Mouse (Mus musculus) hindbrain, postnatal 0 days (tissue): ENCODE data around the gene Nmrk1. TPM values are rescaled to one million over a fixed set of nuclear protein-coding genes. Genes with fewer than 3 reads are reported as not detected.

Source experiments
- ATAC-seq: fragments of 200-750 bp; cut with Nextera tagmentation; 2 replicates; pipeline ENCODE4 v1.8.0; 2017; ENCODE audit warnings: mild to moderate bottlenecking, moderate TSS enrichment, moderate library complexity
- DNase-seq: peaks from one replicate; pipeline ENCODE4 v3.0.0-alpha.2; 2015; ENCODE audit warnings: low spot score
- H3K27ac ChIP-seq: fragments of 300-500 bp; sonication (generic); 2 replicates; pipeline ENCODE4 v1.5.1; 2014; ENCODE audit warnings: mild to moderate bottlenecking
- H3K27me3 ChIP-seq: fragments of 300-500 bp; sonication (generic); 2 replicates; pipeline ENCODE4 v1.6.1; 2014; ENCODE audit warnings: low read length, mixed read lengths; ENCODE audit not compliant: insufficient read depth
- H3K36me3 ChIP-seq: fragments of 300-500 bp; sonication (generic); 2 replicates; pipeline ENCODE4 v1.6.1; 2014; ENCODE audit warnings: low read length, mixed read lengths; ENCODE audit not compliant: insufficient read depth
- H3K4me1 ChIP-seq: fragments of 300-500 bp; sonication (generic); 2 replicates; pipeline ENCODE4 v1.6.1; 2014; ENCODE audit warnings: antibody characterized with exemption, low read length, mixed read lengths; ENCODE audit not compliant: insufficient read depth
- H3K4me2 ChIP-seq: fragments of 300-500 bp; sonication (generic); 2 replicates; pipeline ENCODE4 v1.6.1; 2014; ENCODE audit warnings: low read depth, mild to moderate bottlenecking, low read length, moderate library complexity, mixed read lengths
- H3K4me3 ChIP-seq: fragments of 300-500 bp; sonication (generic); 2 replicates; pipeline ENCODE4 v1.5.1; 2014; ENCODE audit warnings: low read length
- H3K9ac ChIP-seq: fragments of 300-500 bp; sonication (generic); replicated peaks from 2 replicates; pipeline ENCODE4 v1.6.1; 2014; ENCODE audit warnings: mild to moderate bottlenecking, low read length, moderate library complexity, mixed read lengths
- H3K9me3 ChIP-seq: fragments of 300-500 bp; sonication (generic); 2 replicates; pipeline ENCODE4 v1.6.1; 2016; ENCODE audit warnings: low read length, mixed read lengths
- CTCF ChIP-seq: IDR thresholded peaks from 2 replicates; pipeline ENCODE4 v1.5.1; 2016; ENCODE audit warnings: antibody characterized with exemption, control low read depth, low read depth
- WGBS: fragments of 180-500 bp; shearing (Covaris S2); extraction: QIAGEN DNeasy Blood & Tissue Kit; methylation state at CpG from one replicate; pipeline ENCODE4 v1.1.7; 2014; 5-methylcytosine and 5-hydroxymethylcytosine counted together
- polyA plus RNA-seq: library from polyadenylated mRNA; unstranded; fragments of >200 nt; fragmentation: Nextera tagmentation; extraction: Ambion mirVana; gene quantifications from 2 replicates; pipeline ENCODE4 v1.2.1, GENCODE M21; 2015
- total RNA-seq: library from RNA; depleted of rRNA; stranded (reverse); fragments of >200 nt; gene quantifications from 2 replicates; pipeline ENCODE4 v1.2.3, GENCODE M21; 2014

The Nmrk1 gene
- total and polyA plus RNA-seq, 2 experiments from 2014 or later = 9.2 to 10.6 TPM

DNA sequence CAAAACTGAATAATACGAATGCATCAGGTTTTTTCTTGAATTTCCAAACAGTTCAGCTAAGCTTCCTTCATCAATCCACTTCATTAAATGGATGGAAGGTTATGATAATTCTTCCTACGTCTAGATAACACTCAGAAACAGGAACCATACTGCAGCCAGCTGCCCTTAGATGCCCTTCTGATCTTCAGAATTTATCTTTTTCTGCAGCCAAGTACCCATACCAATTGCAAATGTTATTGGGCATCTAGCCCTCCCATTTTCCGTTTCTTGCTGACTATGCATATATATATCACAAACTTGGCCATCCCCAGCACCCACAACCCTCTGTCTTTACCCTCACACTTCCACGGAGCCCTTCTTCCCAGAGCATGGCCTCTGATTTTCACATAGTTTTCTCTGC lies 18.2 kb downstream of the Nmrk1 start:
- no peak for ATAC-seq
- WGBS = 85% methylated on average over 4 of the region's 4 CpGs
- Histone ChIP-seq H3K27ac (no peak overlapping the region), H3K36me3 (no peaks in the 10 kb centered on the region), H3K4me1 (no peaks in the 10 kb centered on the region), H3K4me3 (no peak overlapping the region), H3K4me2 (no peak overlapping the region), H3K27me3 (no peaks in the 10 kb centered on the region), H3K9ac (no peak overlapping the region), H3K9me3 (no peaks in the 10 kb centered on the region)
- no peak for TF ChIP-seq CTCF
- no peak for DNase-seq

DNA sequence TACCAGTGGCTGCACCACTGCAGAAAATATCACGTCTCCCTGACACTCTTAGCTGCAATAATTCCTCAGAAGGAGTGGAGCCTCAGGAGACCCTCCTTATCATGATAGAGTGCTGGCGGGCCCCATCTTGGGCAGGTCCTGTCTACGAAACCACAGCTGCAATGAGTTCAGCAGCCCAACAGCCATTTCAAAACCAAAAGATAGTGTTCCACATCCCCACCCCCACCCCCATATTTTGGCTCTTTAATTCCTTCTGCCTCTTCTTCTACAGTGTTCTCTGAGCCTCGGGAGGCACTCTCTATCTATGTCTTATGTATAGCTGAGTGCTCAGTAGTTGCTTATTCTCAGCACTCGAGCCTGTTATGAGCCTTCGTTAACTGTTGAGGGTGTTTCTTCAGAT lies 18.7 kb downstream of the Nmrk1 start:
- DNase-seq (no peak), ATAC-seq (no peak)
- Histone ChIP-seq H3K4me1 (no peaks in the 10 kb centered on the region), H3K4me2 (no peak overlapping the region), H3K9ac (no peak overlapping the region), H3K4me3 (no peak overlapping the region), H3K9me3 (no peaks in the 10 kb centered on the region), H3K27me3 (no peaks in the 10 kb centered on the region), H3K27ac (no peak overlapping the region), H3K36me3 (no peaks in the 10 kb centered on the region)
- 83% methylated on average over 6 of the region's 6 CpGs for WGBS
- no peak for TF ChIP-seq CTCF

DNA sequence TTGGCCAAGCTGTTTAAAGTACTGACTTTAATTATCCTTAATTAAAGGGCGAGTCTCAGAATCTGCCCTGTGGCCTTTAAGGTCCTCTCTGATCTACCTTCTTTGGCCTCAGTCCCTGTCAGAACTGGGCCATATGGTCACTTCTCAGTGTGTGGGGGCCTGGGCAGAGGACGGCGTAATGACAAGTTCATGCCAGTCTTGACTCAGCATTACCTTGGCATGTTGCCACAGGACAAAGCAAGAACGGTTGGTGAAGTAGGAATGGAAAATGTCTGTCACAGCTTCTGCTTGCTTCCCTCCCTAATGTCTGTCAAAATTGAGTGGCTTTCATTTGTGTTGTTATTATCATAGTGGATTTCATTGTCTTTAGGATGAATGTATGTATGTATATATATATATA lies 20.8 kb downstream of the Nmrk1 start:
- Histone ChIP-seq H3K4me2 (no peak overlapping the region), H3K27me3 (no peaks in the 10 kb centered on the region), H3K4me1 (no peaks in the 10 kb centered on the region), H3K9me3 (no peaks in the 10 kb centered on the region), H3K9ac (no peak overlapping the region), H3K36me3 (no peaks in the 10 kb centered on the region), H3K4me3 (no peak overlapping the region), H3K27ac (no peak overlapping the region)
- no peak for TF ChIP-seq CTCF
- DNase-seq = peak; percentile 77
- peak; percentile 76 for ATAC-seq
- 53% methylated on average over 4 of the region's 4 CpGs for WGBS

DNA sequence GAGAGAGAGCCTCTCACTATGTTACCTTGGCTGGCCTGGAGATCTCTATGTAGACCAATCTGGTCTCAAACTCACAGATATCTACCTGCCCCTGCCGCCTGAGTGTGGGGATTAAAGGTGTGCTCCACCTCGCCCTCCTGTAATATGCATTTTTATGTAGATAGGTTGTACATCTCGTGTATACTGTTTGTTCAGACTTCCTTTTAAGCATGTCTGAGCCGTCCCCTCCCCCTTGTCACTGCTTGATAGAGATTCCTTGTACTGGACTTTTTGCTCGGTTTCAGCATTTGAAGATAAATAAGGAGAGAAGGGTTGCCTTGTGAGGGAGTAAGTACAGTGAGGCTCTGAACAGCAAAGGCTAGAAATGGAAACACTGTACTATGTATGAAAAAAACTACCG lies 21.3 kb downstream of the Nmrk1 start:
- ATAC-seq (no peak), DNase-seq (no peak)
- Histone ChIP-seq H3K4me3 (no peak overlapping the region), H3K4me1 (no peaks in the 10 kb centered on the region), H3K4me2 (no peak overlapping the region), H3K9ac (no peak overlapping the region), H3K27me3 (no peaks in the 10 kb centered on the region), H3K9me3 (no peaks in the 10 kb centered on the region), H3K36me3 (no peaks in the 10 kb centered on the region), H3K27ac (no peak overlapping the region)
- no peak for TF ChIP-seq CTCF
- WGBS = 84% methylated on average over 6 of the region's 6 CpGs

DNA sequence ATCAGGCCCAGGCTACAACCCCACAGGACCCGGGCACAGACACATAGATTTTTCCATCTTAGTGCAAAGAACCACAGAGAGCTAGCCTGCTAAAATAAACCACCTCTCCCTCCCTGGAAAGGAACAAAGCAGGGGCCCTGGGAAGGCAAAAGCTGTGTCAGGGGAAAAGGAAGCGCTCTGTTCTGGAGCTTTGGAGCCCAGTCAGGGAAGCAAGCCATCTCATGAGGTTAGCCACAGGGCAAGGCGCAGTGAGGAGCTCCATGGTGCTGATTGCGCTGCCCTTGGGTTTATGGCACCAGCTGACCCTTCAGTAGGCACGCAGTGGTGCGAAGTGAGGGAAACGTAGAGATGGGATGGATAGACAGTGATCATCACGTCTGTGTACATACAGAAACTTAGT lies 22.6 kb downstream of the Nmrk1 start:
- Histone ChIP-seq H3K4me2 (no peak overlapping the region), H3K27ac (no peak overlapping the region), H3K9ac (no peak overlapping the region), H3K36me3 (no peaks in the 10 kb centered on the region), H3K4me1 (no peaks in the 10 kb centered on the region), H3K4me3 (no peak overlapping the region), H3K9me3 (no peaks in the 10 kb centered on the region), H3K27me3 (no peaks in the 10 kb centered on the region)
- WGBS = 88% methylated on average over 8 of the region's 8 CpGs
- no peak for TF ChIP-seq CTCF
- ATAC-seq (no peak), DNase-seq (no peak)

DNA sequence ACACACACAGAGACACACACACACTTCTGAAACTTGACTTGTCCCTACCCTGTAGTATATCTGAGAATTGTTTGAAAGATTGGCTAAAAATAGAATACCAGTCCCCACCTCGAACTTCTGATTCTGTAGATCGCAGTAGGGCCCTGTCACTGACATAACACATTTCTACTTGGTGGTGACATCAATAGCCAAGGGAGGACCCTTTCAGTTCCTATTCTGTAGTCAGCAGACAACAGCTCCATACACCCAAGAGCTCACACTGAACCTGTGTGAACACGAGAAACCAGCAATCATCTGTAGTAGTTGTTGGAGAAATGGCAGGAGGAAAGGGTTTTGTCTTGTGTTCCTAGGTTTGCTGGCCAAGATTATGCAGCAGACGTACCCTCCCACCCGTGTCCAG lies 23.2 kb downstream of the Nmrk1 start:
- Histone ChIP-seq H3K27me3 (no peaks in the 10 kb centered on the region), H3K4me1 (no peaks in the 10 kb centered on the region), H3K36me3 (no peaks in the 10 kb centered on the region), H3K9me3 (no peaks in the 10 kb centered on the region), H3K4me3 (no peak overlapping the region), H3K4me2 (no peak overlapping the region), H3K9ac (no peak overlapping the region), H3K27ac (no peak overlapping the region)
- ATAC-seq (no peak), DNase-seq (no peak)
- TF ChIP-seq CTCF = no peak
- WGBS = 84% methylated on average over 5 of the region's 5 CpGs

DNA sequence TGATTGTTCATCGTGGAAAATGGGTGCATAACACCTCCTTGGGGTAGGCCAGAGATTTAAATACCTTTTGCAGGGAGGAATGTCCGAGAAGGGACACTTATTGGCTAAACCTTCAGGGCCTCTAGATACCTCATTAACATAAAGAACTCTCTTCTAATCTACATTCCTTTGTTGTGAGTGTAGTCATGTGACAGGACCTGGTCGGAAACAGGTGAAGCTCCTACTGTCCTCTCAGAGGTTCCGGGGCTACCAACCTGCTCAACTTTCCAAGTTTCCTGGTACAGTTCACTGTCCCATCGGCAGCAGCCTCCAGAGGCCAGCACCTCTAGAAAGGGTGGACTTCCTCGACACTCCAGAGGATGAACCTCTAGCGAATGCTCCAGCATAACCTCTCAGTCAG lies 24.2 kb downstream of the Nmrk1 start:
- no peak overlapping the region for H3K4me3 ChIP-seq
- H3K36me3 ChIP-seq = no peaks in the 10 kb centered on the region
- WGBS = 84% methylated on average over 7 of the region's 7 CpGs
- H3K27me3 ChIP-seq = no peaks in the 10 kb centered on the region
- no peak for DNase-seq
- no peak overlapping the region for H3K9ac ChIP-seq
- TF ChIP-seq CTCF = no peak
- ATAC-seq = no peak
- no peak overlapping the region for H3K27ac ChIP-seq
- no peak overlapping the region for H3K4me2 ChIP-seq
- H3K9me3 ChIP-seq = no peaks in the 10 kb centered on the region
- no peaks in the 10 kb centered on the region for H3K4me1 ChIP-seq

DNA sequence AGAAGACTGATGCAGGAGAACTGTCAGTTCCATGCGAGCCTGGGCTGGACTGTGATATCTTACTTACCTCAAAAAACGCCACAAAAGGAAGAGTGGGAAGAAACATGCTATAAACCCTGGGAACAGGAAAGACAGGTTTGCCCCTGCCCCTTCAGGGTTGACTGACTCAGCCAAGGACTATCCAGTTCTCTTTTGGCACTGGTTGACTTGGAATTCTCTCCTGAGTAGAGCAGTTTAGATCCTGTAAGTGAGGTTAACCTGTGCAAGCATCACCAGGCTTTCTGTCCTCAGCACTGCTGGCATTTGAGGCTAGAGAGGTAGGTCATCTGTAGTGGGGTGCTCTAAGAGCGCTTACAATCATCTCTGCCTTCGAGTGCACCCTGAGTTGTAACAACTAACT lies 26.7 kb downstream of the Nmrk1 start:
- no peak for TF ChIP-seq CTCF
- Histone ChIP-seq H3K27me3 (no peaks in the 10 kb centered on the region), H3K27ac (no peak overlapping the region), H3K36me3 (no peaks in the 10 kb centered on the region), H3K4me2 (no peak overlapping the region), H3K4me3 (no peak overlapping the region), H3K9me3 (no peaks in the 10 kb centered on the region), H3K4me1 (no peaks in the 10 kb centered on the region), H3K9ac (no peak overlapping the region)
- ATAC-seq = no peak
- DNase-seq = no peak
- 76% methylated on average over 4 of the region's 4 CpGs for WGBS
